Mouse (Mus musculus) hindlimb bud, embryonic 11.5 days (tissue): ENCODE results near the gene Capn5.

Experiments used
- DNase-seq: peaks from one replicate; pipeline ENCODE4 v3.0.0-alpha.2; 2012; ENCODE audit warnings: low read depth, low spot score; ENCODE audit errors: extremely low spot score

Gene Capn5

DNA sequence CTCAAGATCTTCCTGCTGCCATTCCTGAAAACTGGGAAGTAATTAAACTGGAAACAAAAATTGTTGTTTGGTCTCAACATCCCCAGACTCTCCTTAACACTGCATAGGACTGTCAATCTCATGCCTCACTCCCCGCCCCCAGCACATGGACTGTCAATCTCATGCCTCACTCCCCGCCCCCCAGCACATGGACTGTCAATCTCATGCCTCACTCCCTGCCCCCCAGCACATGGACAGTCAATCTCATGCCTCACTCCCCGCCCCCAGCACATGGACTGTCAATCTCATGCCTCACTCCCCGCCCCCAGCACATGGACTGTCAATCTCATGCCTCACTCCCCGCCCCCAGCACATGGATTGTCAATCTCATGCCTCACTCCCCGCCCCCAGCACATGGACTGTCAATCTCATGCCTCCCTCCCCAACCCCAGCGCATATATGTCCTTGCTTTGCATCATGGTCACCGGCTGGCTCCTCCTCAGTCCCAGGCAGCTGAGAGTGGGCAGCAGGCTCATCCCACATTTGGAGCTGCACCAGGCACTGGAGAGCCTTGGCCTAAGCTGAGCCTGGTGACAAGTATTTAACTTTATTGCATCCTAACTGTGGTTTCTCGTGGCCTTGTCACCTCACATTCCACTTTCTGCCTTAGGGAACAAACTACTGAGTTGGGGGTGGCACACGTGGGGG, 29.2 kb downstream of the Capn5 start:
- no peak for DNase-seq

DNA sequence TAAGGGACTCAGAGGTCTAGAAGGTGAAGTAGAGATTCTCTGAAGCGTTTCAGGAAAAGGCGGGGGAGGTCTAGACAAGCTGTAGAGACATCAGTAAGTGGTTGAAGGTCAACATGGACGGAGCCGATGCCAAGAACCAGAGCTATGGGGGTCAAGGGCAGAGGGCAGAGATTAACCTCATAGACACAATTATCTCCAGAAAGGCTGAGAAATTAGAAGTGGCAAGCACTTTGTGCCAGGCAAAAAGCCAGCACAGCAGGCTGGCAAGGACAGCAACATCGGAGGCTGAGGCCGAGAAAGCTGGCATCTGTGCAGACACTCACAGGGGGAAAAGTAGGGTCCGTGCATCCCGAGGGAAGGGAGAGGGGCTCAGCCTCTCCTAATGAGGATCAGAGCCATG, 30.3 kb downstream of the Capn5 start:
- DNase-seq, result no peak

DNA sequence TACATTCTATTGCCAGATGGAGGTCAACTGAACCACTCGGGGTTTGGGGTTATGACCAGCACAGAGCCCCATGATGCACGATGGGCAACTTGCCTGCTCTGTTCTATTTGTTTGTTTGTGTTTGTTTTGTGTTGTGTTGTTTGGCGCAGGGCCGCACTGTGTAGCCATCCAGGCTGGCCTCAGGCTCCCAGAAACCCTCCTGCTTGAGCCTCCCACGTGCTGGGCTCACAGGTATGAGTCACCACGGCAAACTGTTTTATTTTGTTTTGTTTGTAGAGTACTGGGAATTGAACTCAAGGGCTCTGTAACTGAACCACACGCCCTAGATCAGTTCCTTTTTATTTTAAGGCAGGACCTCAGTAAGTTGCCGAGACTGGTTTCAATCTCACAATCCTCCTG, 31.6 kb downstream of the Capn5 start:
- no peak for DNase-seq

DNA sequence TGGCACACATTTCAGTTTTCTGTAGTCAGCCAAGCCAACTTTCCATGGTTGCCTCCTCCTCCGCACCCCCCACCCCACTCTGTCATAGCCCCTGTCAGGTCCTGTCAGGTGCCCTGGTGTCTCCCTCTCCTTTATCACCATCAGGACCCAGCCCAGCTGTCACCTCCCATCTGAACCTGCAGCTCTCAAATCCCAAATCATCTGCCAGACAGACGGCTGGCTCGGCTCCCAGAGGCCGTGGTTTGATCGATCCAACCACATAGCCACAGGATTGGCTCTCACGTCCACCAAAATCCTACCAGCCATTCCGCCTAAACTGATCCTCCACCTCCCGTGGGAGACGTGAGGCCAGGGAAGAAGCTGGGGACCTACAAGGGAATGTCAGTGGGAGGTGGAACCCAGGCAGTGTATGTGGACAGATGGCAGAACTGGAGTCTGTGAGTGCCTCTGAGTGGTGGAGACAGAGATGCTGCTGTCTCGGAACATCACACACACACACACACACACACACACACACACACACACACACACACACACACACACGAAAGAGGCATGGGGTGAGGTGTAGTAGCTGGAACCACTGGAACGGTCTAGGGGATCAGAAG, 32.1 kb downstream of the Capn5 start:
- no peak for DNase-seq

DNA sequence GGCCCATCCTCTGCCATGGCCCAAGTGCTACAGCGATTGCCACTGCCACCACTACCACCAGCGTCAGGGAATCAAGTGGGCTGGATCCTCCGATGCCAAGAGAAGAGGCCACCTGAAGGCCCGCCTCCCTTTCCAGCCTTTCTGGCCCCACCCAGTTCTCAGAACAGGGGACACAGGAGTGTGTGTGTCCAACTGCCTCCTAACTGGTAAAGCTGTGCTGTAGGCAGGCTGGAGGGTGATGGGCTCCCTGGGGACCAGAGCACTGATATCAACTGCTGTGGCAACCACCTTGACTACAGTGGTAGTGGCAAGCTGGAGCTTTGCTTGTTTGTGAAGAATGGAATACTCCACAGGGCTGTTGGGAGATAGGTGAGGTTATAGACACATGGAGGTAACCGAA, 32.7 kb downstream of the Capn5 start, which contains the start of gene Omp:
Gene Omp (minus strand): TSS at position 101 of the 400 bp plus-strand sequence.
- DNase-seq, result no peak

DNA sequence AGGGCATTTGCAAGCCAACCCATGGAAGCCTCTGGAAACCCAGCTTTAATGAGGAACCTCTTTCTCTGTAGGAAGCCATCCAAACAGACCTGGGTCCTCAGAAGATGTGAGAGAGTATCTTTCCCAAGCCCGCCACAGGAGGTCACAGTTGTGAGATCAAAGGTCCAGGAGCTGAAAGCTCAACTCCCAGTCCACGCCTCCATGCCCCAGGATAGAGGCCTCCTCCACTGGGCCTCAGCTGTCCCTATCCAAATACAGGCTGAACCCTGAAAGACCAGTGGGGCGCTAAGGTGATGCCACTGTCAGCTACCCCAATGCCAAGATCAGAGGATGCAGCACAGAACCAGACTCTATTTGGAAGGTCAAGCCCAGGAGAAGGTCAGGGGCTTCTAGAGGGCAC, 35.4 kb downstream of the Capn5 start:
- DNase-seq, result no peak

DNA sequence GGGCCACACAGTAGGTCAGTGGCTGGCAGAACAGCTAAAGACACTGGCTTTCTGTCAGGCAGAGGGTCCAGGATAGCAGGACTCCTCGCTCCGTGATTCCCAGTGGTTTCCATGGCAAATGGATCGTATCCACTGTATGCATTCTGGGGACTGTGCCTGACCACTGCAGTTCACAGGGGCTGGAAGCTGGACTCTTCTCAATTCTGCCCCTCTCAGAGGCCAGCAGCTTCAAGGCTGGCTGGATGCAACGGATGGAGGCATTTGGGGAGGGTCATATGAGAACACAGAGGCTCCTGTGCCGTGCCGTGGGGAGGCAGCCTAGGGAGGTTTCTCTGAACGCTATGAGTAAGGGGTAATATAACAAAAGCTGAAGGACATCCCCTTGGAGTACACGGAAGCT, 35.8 kb downstream of the Capn5 start:
- DNase-seq, result no peak

DNA sequence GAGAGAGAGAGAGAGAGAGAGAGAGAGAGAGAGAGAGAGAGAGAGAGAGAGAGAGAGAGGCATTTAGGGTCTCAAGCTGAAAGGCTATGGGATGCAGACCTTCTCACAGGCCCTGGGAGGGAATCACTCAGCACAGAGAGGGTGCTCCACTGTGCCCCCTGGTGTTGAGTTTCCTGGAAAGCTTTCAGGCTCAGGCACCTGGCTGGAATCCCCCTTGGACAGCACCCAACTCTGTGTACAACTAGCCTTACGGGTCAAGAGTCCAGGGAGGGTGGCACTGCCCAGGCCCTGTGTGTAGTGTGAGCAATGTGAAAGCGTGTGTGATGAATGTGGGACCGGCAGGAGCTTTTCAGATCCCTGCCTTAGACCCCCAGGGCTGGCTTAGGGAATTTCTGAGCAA, 36.9 kb downstream of the Capn5 start:
- no peak for DNase-seq

DNA sequence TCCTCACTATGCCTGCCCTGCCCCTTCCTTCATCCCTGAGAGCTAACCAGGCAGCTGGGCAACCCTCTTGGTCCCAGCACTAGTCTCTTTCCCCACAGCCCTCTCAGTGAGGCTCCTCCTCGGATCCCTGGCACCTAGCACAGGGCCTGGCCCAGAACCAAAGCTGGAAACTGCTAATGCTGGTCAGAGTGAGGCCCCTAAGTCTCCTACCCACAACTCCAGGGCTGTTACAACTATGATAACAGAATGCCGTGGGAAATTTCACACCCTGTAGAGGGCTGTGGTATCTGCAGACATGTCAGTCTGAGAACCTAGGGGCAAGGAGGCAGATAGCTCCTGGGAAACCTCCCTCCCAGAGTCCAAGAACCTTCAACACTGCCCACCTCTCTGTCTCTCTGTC, 37.5 kb downstream of the Capn5 start:
- no peak for DNase-seq

DNA sequence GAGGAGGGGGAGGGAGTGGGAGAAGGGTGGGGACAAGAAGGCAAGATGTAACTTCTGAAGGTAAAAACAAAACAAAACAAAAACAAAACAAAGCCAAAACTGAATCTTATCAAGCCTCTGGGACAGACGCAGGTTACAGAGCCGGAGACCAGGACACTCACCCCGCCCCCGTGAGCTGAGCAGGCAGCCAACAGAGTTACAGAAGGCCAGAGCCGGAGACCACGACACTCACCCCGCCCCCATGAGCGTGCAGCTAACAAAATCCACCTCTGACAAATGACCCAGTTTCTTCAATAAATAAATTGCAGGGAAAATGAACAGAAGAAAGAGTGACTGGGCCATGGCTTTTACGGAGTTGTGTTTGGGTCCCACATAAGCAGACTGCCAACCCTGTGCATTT, 38.9 kb downstream of the Capn5 start:
- DNase-seq, result no peak

DNA sequence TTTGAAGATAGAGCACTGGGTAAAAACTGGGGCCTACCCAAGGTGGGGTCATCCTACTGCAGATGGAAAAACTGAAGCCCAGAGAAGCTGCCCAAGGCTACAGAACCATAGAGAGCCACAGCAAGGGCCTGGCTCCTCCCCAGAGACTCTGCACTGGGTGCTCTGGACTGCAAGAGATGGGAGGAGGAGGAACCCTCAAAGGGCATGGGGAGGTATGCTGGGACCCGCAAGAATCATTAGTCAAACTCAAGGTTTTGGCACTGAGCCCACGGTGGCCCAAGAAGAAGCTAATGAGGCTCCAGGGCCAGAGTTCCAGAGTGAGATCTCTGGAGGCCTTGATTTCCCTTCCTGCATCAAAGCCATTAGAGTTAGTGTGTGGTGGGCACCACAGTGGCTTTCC, 40.1 kb downstream of the Capn5 start:
- DNase-seq, result no peak

DNA sequence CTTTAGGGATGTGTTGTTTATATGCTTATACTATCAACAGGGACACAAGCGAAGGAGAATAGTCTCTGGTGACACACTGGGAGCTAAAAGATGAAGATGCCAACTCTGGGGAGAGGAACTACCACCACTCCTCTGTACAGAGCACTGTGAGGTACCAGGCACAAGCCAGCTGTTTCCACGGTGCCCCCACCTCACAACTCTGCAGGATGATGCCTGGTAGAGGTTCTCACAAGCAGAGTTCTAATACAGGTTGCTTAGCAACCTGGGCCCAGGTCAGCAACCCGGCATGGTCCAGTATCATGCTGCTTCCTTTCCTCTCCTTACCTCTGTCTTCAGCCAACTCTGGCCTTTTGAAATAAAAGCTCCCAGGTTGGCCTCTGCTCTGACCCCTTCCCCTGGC, 40.5 kb downstream of the Capn5 start:
- DNase-seq, result no peak

DNA sequence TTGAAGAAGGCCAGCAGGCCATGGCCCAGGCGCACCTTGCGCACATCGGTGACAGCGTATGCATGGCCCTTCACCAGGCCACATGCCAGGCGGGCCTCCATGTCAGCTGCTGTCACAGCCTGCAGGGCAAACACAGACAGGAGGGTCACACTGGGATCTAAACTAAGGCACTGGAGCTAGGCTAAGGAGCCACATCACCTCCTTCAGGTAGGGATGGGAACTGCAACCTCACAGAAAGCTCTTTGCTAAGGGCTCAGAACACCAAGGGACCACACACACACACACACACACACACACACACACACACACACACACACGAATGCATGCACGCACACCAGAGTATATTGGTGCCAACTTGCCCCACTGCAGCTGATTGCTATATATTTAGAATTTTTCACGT, 46.3 kb downstream of the Capn5 start:
- no peak for DNase-seq

DNA sequence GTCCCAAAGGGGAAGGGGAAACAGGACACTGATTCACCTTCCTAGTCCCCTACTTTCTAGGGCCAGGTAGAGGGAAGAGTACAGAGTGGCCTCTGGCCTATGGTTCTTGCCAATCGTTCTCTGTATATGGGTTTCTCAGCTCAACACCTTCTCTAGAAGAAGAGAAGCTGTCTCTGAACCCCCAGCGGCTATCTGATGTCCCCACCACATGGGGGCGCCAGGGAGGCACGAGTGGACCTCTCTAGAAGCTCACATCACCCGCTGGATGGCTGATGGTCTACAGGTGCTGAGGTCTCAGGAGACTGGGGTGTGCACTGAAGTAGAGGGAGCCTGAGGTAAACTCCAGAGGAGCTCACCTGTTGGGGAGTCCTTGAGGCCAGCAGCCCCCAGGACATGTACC, 52.6 kb downstream of the Capn5 start:
- DNase-seq, result no peak

DNA sequence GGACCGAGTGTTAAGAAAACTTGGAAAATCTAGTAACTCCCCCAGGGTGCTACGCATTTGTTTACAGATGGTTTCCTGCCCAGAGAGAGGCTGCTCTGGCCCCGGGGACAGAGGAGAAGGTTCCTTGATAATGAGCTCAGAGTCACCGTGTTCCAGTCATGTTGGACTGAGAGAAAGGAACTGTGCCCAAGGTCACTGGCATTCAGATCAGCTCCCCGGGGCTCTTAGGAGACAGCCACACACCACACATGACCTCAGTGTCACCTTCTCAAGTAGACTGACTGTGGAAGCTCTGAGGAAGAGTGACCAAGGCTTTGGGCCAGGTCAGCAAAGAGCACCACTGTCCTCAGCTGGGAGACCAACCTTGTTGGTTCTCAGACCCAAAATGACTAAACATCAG, 53.4 kb downstream of the Capn5 start:
- DNase-seq, result no peak

DNA sequence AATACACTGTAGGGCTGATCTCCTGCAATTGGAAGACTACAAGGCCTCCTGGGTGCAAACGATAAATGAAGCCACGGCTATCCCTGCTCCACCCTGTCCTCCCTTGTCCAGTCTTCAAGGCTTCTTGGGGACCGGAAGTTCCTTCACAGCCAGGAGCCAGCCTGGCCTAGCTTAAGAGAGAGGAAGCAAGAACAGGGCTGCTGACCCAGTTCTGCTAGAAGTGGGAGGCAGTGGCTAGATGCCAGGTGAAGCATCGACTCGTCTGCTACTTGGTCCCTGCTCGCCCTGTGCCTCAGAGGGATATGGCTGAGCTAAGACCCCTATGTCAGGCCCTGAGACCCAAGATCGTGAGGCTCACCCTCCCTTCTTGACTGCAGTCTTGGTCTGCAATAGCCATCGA, 56.4 kb downstream of the Capn5 start:
- DNase-seq, result no peak

DNA sequence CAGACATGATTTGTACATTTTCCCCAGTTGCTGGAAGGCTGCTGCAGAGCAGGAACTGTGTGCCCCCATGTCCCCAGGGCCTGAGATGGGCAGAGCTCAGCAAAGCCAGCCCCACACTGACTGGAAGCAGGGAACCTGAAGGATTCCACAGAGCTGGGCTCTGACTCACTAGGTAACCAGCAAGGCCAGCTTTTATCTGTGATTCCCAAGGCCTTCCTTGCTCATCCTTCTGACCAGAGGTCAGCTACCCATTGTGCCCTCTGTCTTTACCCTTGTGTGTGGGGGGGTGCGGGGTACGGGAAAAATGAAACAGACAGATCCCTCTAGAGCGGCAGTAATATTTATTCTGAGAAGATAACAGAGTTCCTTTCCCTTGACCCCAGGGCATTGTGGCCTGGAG, 56.8 kb downstream of the Capn5 start:
- no peak for DNase-seq

DNA sequence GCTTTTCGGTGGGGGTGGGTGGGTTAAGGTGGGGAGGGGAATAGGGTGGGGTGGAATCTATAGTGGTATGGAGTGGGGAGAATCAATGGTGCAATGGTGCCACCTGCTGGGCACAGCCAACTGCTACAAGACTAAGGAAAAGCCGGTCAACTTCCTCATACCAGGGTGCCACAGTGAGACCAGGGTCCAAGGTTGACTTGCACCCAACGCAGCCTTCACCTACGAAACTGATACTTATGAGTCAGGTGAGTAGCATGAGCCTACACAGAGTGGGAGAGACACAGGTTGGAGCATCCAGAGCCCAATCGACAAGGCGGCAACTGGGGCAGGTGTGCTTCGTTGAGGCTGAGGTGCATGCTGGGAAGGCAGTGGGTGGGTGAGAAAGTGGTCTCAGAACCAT, 57.7 kb downstream of the Capn5 start:
- peak; percentile 50 for DNase-seq

DNA sequence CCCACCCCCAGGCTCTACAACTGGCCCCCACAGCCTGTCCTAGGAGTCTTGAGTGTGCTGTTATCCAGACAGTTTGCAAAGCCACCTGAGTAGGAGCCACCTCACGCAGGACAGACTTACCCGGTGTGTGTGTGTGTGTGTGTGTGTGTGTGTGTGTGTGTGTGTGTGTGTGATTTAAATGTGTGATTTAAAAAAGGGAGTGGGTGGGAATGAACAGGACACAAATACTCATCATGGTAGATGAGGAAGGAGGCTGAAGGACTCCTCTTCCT, 58.2 kb downstream of the Capn5 start:
- no peak for DNase-seq

DNA sequence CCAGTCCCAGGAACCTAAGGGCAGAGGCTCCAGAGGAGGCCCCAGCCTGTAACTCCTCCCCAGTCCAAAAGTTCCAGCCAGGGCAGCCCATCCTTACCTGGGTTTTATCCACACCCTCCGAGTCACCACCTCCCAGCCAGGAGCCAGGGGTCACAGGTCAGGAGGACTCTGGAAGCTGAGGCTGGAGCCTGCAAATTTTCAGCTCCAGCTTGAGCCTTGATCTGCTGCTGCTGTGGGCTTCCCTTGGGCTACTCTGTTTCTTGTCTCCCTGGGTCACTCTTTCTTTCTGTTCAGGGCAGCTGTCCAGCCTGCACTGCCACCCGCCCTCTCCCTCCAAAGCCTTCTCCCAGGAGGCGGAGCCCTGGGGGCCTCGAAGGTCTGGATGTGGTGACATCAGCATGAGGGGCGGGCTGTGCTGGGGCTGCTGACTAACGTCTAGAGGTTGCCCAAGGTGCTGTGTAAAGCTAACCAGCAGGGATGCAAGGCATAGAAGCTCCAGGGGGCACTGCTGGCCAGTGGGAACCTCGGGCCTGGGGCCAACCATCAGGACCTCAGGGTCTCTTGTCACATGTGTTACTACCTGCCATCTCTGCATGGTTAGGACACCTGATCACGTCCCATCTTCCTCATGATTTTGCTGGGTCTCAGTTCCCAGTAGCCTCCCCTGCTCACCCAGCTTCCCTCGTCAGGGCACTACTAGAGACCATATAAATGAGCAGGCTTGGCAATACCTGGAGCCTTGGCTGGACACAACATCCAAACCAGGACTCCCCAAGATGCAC, 58.7 kb downstream of the Capn5 start, which contains the start of gene Myo7a:
Gene Myo7a (minus strand): TSS at position 346 of the 782 bp plus-strand sequence.
- no peak for DNase-seq

DNA sequence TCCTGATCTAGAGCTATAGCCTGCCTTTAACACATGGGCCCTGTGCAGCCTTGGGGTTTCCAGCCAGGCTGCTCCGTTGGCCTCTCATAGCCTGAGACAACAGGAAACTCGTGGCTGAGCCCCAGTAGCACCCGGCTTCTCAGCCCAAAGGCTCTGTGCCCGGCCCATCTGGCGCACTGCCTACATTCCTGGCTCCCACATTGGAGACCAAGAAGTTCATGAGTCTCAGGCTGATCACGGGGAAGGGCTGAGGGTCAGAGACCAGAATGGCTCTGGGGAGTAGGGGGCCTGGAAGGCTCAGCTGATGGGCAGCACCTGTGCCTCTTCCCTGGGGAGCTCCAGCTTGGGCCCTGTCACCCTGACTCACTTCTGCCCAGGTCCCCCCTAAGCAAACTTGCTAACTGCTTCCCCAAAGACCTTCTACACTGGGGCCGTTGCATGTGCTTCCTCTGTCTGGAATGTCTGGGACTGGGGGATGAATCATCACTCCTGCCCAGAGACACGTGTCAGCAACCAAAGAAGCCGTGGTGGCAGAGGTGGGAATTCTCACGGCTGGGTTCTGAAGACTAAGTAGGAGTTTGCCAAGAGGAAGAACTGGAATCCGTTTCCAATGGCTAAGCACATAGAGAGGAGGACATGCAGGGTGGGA, 60.9 kb downstream of the Capn5 start:
- DNase-seq, result no peak

DNA sequence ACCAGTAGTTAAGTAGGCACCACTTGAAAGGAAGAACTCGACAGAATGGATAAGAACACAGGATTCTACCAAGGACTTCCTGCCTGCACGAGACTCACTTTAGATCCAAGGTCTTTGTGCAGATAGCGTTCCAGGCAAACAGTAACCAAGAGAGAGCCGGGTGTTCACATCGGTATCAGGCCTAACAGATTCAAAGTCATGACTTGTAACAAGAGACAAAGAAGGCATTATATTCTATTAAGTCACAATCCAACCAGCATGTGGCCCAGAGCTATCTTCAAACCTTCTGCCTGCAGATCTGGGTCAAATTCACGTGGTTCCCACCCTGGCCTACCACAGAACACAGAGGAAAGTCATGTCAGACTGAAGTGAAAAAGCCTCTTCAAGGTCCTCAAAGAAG, 63.4 kb downstream of the Capn5 start:
- DNase-seq, result no peak
